Mouse (Mus musculus) megakaryocyte, embryonic 14.5 days (primary cell): ENCODE measurements around the gene B4galnt4.

Experiments used
- FLI1 ChIP-seq: IDR thresholded peaks from 2 replicates; pipeline ENCODE4 v1.6.1; 2012; ENCODE audit warnings: low read length, inconsistent platforms, mixed read lengths
- GATA1 ChIP-seq: IDR thresholded peaks from 3 replicates; pipeline ENCODE4 v1.6.1; 2012; ENCODE audit warnings: mixed read lengths, low read length, inconsistent platforms, borderline replicate concordance

- TF ChIP-seq FLI1 = no peak
- TF ChIP-seq GATA1 = no peak
Measured at GRCm38 (mm10) chr7:141093950-141094349, 33.0 kb downstream of the B4galnt4 start.
